ENCODE assay signal across 9 mouse cellular contexts in genomic region chr10:70318630-70319029, GRCm38 (mm10).
DNase-seq lines count a peak whose midpoint lies in the region; ATAC-seq and TF ChIP-seq lines count a peak whose summit lies in the region.
"Had no signal": no experiment of that assay in that cellular context is flagged by ENCODE, and none has a peak within 500 bp of the region (broad histone marks: within the 10 kb centered on the region; RNA-seq: fewer than 3 reads in every experiment).

No protein-coding gene starts in this region.

- dilution Hi-C loops in CH12.LX (cut with MboI; ENCODE audit: extremely low pct_ligation_motif_present, extremely low pct_unique_long_range_greater_than_20kb, low sequenced_read_pairs) = no loop called here

- no peak overlapping the region for H3K27ac ChIP-seq in CH12.LX (ENCODE audit: insufficient read depth, low read depth)
- no peak overlapping the region for H3K27ac ChIP-seq in lung, embryonic 16.5 days (ENCODE audit: low read length)
- H3K27ac ChIP-seq: limb, embryonic 13.5 days had no signal

- ATAC-seq in lung, embryonic 16.5 days (ENCODE audit: low read depth) = 0 out of 2 replicates have a peak, but pooled peaks have one; percentile 47

- DNase-seq in adrenal gland, adult 2 months = peak; percentile 57
- DNase-seq in adrenal gland, adult 8-10 months = no peak
- peak; percentile 84 for DNase-seq in CH12.LX (ENCODE audit: extremely low read depth)
- DNase-seq in cerebellum, adult 8-10 months = peak; percentile 71
- peak; percentile 33 to 95 for DNase-seq in frontal cortex, adult 2 months (ENCODE audit: extremely low spot score in 1 of 2, low spot score in 1 of 2)
- peak; percentile 77 for DNase-seq in kidney, postnatal 14 days
- peak; percentile 80 for DNase-seq in retina, postnatal 7 days (ENCODE audit: low read depth, low spot score)

- no peaks in the 10 kb centered on the region for H3K9me3 ChIP-seq in CH12.LX (replicated peaks; ENCODE audit: low read length)
- H3K9me3 ChIP-seq in lung, embryonic 16.5 days (ENCODE audit: control insufficient read depth, low read length) = no peaks in the 10 kb centered on the region
- H3K9me3 ChIP-seq: limb, embryonic 13.5 days had no signal

- H3K4me1 ChIP-seq in CH12.LX (ENCODE audit: control insufficient read depth in 1 of 2, insufficient read depth in 2 of 2) = peaks cover 2 to 13% of the 10 kb centered on the region in 2 experiments; a peak in 2 of 4 replicates
- no peaks in the 10 kb centered on the region for H3K4me1 ChIP-seq in lung, embryonic 16.5 days (replicated peaks; ENCODE audit: control insufficient read depth, insufficient read depth, low read length)
- H3K4me1 ChIP-seq: limb, embryonic 13.5 days had no signal

- 6% methylated on average over 3 of the region's 3 CpGs for WGBS in lung, embryonic 16.5 days

- peak overlapping the region; percentile 41; the same call in 1 of the 2 replicates for H3K4me2 ChIP-seq in CH12.LX (ENCODE audit: insufficient read depth, low read depth, poor library complexity, severe bottlenecking)
- H3K4me2 ChIP-seq in lung, embryonic 16.5 days (ENCODE audit: low read depth, low read length) = no peak overlapping the region
- H3K4me2 ChIP-seq: limb, embryonic 13.5 days had no signal

- TF ChIP-seq POLR2A in CH12.LX (IDR thresholded peaks at IDR 0.05; ENCODE audit: low read depth, low read length) = no peak

- in situ Hi-C loops in CH12.LX (cut with MboI; ENCODE audit: low pct_ligation_motif_present, low pct_unique_long_range_greater_than_20kb, low sequenced_read_pairs) = loop anchor here (25.0 kb wide), 3 partner anchors 244 to 894 kb away; no protein-coding TSS in a partner anchor

- no peaks in the 10 kb centered on the region for H3K79me2 ChIP-seq in CH12.LX (replicated peaks; ENCODE audit: control insufficient read depth, extremely low read depth, insufficient read depth, poor library complexity, severe bottlenecking)

- no peaks in the 10 kb centered on the region for H3K36me3 ChIP-seq in CH12.LX (replicated peaks in 1 of 2; ENCODE audit: control insufficient read depth in 1 of 2, insufficient read depth in 1 of 2, low read length in 1 of 2)
- H3K36me3 ChIP-seq in lung, embryonic 16.5 days (ENCODE audit: control insufficient read depth, insufficient read depth, low read length) = no peaks in the 10 kb centered on the region
- H3K36me3 ChIP-seq: limb, embryonic 13.5 days had no signal

- no peak for TF ChIP-seq EP300 in CH12.LX (IDR thresholded peaks at IDR 0.05; ENCODE audit: low read length)

- TF ChIP-seq RAD21 in CH12.LX (IDR thresholded peaks at IDR 0.05; ENCODE audit: low read depth, low read length) = peak; percentile 86

- peak; percentile 83 to 89 for TF ChIP-seq CTCF in CH12.LX (conservative IDR thresholded peaks at IDR 0.05 in 1 of 2, IDR thresholded peaks at IDR 0.05 in 1 of 2; ENCODE audit: low read depth in 2 of 2, low read length in 2 of 2)

- H3K9ac ChIP-seq in CH12.LX (ENCODE audit: insufficient read depth, low read depth) = no peak overlapping the region
- H3K9ac ChIP-seq in lung, embryonic 16.5 days (ENCODE audit: low read length) = no peak overlapping the region
- H3K9ac ChIP-seq: limb, embryonic 13.5 days had no signal

- H3K4me3 ChIP-seq in CH12.LX (replicated peaks in 1 of 3; ENCODE audit: low read depth in 2 of 3, low read length in 2 of 3, poor library complexity in 1 of 3) = no peak overlapping the region
- H3K4me3 ChIP-seq in lung, embryonic 16.5 days (ENCODE audit: low read length) = no peak overlapping the region
- H3K4me3 ChIP-seq: limb, embryonic 13.5 days had no signal

- H3K27me3 ChIP-seq in CH12.LX (replicated peaks) = peaks cover 3% of the 10 kb centered on the region
- H3K27me3 ChIP-seq in lung, embryonic 16.5 days (ENCODE audit: control insufficient read depth, insufficient read depth, low read depth, low read length) = no peaks in the 10 kb centered on the region
- H3K27me3 ChIP-seq: limb, embryonic 13.5 days had no signal

TF ChIP-seq in CH12.LX, 34 proteins besides CTCF, POLR2A, EP300 and RAD21:
- TF ChIP-seq TCF12 (IDR thresholded peaks at IDR 0.05; ENCODE audit: low read depth, low read length) = no peak
- no peak for TF ChIP-seq RCOR1 (conservative IDR thresholded peaks at IDR 0.05; ENCODE audit: low read depth, low read length)
- TF ChIP-seq IRF4 (IDR thresholded peaks at IDR 0.05; ENCODE audit: low read depth, low read length) = peak; percentile 40; the same call in 1 of the 2 replicates
- TF ChIP-seq CHD1 (IDR thresholded peaks at IDR 0.05; ENCODE audit: low read depth, low read length) = no peak
- 0 out of 2 replicates have a peak, but pooled peaks have one; percentile 13 for TF ChIP-seq ZNF384 (IDR thresholded peaks at IDR 0.05; ENCODE audit: low read depth, low read length)
- TF ChIP-seq MAFK (IDR thresholded peaks at IDR 0.05; ENCODE audit: insufficient replicate concordance, low read length) = no peak
- TF ChIP-seq MYC (IDR thresholded peaks at IDR 0.05; ENCODE audit: low read depth, low read length) = 0 out of 2 replicates have a peak, but pooled peaks have one; percentile 25
- TF ChIP-seq JUND (conservative IDR thresholded peaks at IDR 0.05; ENCODE audit: low read depth, low read length) = 0 out of 2 replicates have a peak, but pooled peaks have one; percentile 24
- TF ChIP-seq POLR2AphosphoS2 (IDR thresholded peaks at IDR 0.05; ENCODE audit: low read depth, low read length) = no peak
- no peak for TF ChIP-seq KAT2A (IDR thresholded peaks at IDR 0.05; ENCODE audit: insufficient replicate concordance, low read length)
- no peak for TF ChIP-seq ETS1 (conservative IDR thresholded peaks at IDR 0.05; ENCODE audit: low read depth, low read length)
- peak; percentile 73 for TF ChIP-seq SMC3 (IDR thresholded peaks at IDR 0.05; ENCODE audit: low read depth, low read length)
- TF ChIP-seq USF2 (conservative IDR thresholded peaks at IDR 0.05; ENCODE audit: low read depth, low read length) = no peak
- TF ChIP-seq NRF1 (IDR thresholded peaks at IDR 0.05; ENCODE audit: low read depth, low read length) = no peak
- peak; percentile 22; the same call in 1 of the 2 replicates for TF ChIP-seq MAX (IDR thresholded peaks at IDR 0.05; ENCODE audit: low read length)
- TF ChIP-seq MAZ (IDR thresholded peaks at IDR 0.05; ENCODE audit: low read depth, low read length) = no peak
